8 mouse cellular contexts compared by ENCODE assay signal in genomic region chr6:85431274-85431841, GRCm38 (mm10). TPM values are rescaled to one million over a fixed set of nuclear protein-coding genes. Genes with fewer than 3 reads are reported as not detected.
DNase-seq lines count a peak whose midpoint lies in the region; ATAC-seq and TF ChIP-seq lines count a peak whose summit lies in the region.

No protein-coding gene starts in this region.

- H3K27ac ChIP-seq in kidney, embryonic 15.5 days = no peak overlapping the region
- H3K27ac ChIP-seq in bone marrow, adult 2 months (ENCODE audit: control insufficient read depth, insufficient read depth, low read depth, low read length, poor library complexity) = no peak overlapping the region
- no peak overlapping the region for H3K27ac ChIP-seq in hindbrain, embryonic 14.5 days
- H3K27ac ChIP-seq in midbrain, embryonic 15.5 days = no peak overlapping the region

- peaks cover 16% of the 10 kb centered on the region for H3K4me1 ChIP-seq in kidney, embryonic 15.5 days
- no peaks in the 10 kb centered on the region; the same call in 1 of the 2 replicates for H3K4me1 ChIP-seq in bone marrow, adult 2 months (ENCODE audit: control insufficient read depth, insufficient read depth, low read length)
- peaks cover 9% of the 10 kb centered on the region for H3K4me1 ChIP-seq in hindbrain, embryonic 14.5 days (replicated peaks; ENCODE audit: control insufficient read depth, insufficient read depth, low read length)
- H3K4me1 ChIP-seq in midbrain, embryonic 15.5 days = peaks cover 14% of the 10 kb centered on the region

- DNase-seq in kidney, adult 11 months = no peak
- DNase-seq in hindbrain, embryonic 14.5 days (ENCODE audit: low spot score) = no peak
- no peak for DNase-seq in frontal cortex, postnatal 36 days (ENCODE audit: low spot score in 2 of 2)
- no peak for DNase-seq in embryo, embryonic 9.5 days (ENCODE audit: extremely low spot score)
- no peak for DNase-seq in gastrocnemius, adult 8-10 months (ENCODE audit: low spot score in 2 of 2)

- TF ChIP-seq POLR2A in bone marrow, adult 2 months (IDR thresholded peaks at IDR 0.05; ENCODE audit: borderline replicate concordance, control insufficient read depth, low read depth, low read length) = no peak

- peak overlapping the region; percentile 92 for H3K4me3 ChIP-seq in kidney, embryonic 15.5 days (replicated peaks)
- H3K4me3 ChIP-seq in bone marrow, adult 2 months (replicated peaks; ENCODE audit: control insufficient read depth, low read depth, low read length) = peak overlapping the region; percentile 84
- peak overlapping the region; percentile 83 for H3K4me3 ChIP-seq in hindbrain, embryonic 14.5 days (replicated peaks; ENCODE audit: low read length)
- peak overlapping the region; percentile 96 for H3K4me3 ChIP-seq in midbrain, embryonic 15.5 days

- peaks cover 5% of the 10 kb centered on the region for H3K27me3 ChIP-seq in kidney, embryonic 15.5 days
- H3K27me3 ChIP-seq in hindbrain, embryonic 14.5 days (ENCODE audit: control insufficient read depth, insufficient read depth, low read length) = no peaks in the 10 kb centered on the region
- H3K27me3 ChIP-seq in midbrain, embryonic 15.5 days (replicated peaks) = no peaks in the 10 kb centered on the region

- H3K9me3 ChIP-seq in kidney, embryonic 15.5 days (replicated peaks) = no peaks in the 10 kb centered on the region
- no peaks in the 10 kb centered on the region for H3K9me3 ChIP-seq in hindbrain, embryonic 14.5 days (ENCODE audit: control insufficient read depth, low read length)
- no peaks in the 10 kb centered on the region for H3K9me3 ChIP-seq in midbrain, embryonic 15.5 days

- peak overlapping the region; percentile 76 for H3K4me2 ChIP-seq in kidney, embryonic 15.5 days
- H3K4me2 ChIP-seq in hindbrain, embryonic 14.5 days (replicated peaks) = peak overlapping the region; percentile 77
- peak overlapping the region; percentile 93 for H3K4me2 ChIP-seq in midbrain, embryonic 15.5 days

- H3K36me3 ChIP-seq in kidney, embryonic 15.5 days = no peaks in the 10 kb centered on the region
- H3K36me3 ChIP-seq in hindbrain, embryonic 14.5 days (replicated peaks; ENCODE audit: control insufficient read depth, insufficient read depth) = no peaks in the 10 kb centered on the region
- H3K36me3 ChIP-seq in midbrain, embryonic 15.5 days (replicated peaks) = no peaks in the 10 kb centered on the region

- no peak; the same call in none of the 2 replicates for ATAC-seq in kidney, embryonic 15.5 days (replicated peaks; ENCODE audit: low FRiP score)
- no peak; the same call in 1 of the 2 replicates for ATAC-seq in hindbrain, embryonic 14.5 days (ENCODE audit: low FRiP score)
- peak; percentile 82 for ATAC-seq in midbrain, embryonic 15.5 days (replicated peaks)

- WGBS in kidney, embryonic 15.5 days = 40% methylated on average over 8 of the region's 8 CpGs
- 49% methylated on average over 8 of the region's 8 CpGs for WGBS in bone marrow, adult 2 months
- WGBS in hindbrain, embryonic 14.5 days = 48% methylated on average over 8 of the region's 8 CpGs
- WGBS in midbrain, embryonic 15.5 days = 47% methylated on average over 8 of the region's 8 CpGs

- peak overlapping the region; percentile 86 for H3K9ac ChIP-seq in kidney, embryonic 15.5 days
- peak overlapping the region; percentile 72; the same call in 1 of the 2 replicates for H3K9ac ChIP-seq in hindbrain, embryonic 14.5 days
- peak overlapping the region; percentile 75 for H3K9ac ChIP-seq in midbrain, embryonic 15.5 days

- no peak for TF ChIP-seq CTCF in bone marrow, adult 2 months (IDR thresholded peaks at IDR 0.05; ENCODE audit: control insufficient read depth, insufficient read depth, low read length)

RNA-seq across cellular contexts. Expression of gene Smyd5, which starts 0.4 kb away (rescaled TPM):
- 69.3 and 75.1 TPM in 2 replicates for polyA plus RNA-seq in kidney, embryonic 15.5 days (2015; fragmentation: Nextera tagmentation; extraction: Ambion mirVana)
- polyA plus RNA-seq in bone marrow, adult 2 months (2011; ENCODE audit: insufficient read depth, insufficient read length, low replicate concordance, missing spikeins) = 7.3 and 8.1 TPM in 2 replicates
- 58.8 and 62.9 TPM in 2 replicates for polyA plus RNA-seq in hindbrain, embryonic 14.5 days (2014; fragmentation: Nextera tagmentation; extraction: Ambion mirVana)
- 67.6 and 73.2 TPM in 2 replicates for polyA plus RNA-seq in midbrain, embryonic 15.5 days (2015; fragmentation: Nextera tagmentation; extraction: Ambion mirVana)
- total RNA-seq in gastrocnemius, adult 8-10 months (2022) = 1 to 10 TPM; 8.4 to 9.6 (median 8.4) TPM

RNA-seq across cellular contexts. Expression of gene Noto, which starts 7.7 kb away (rescaled TPM):
- not detected in 2 replicates for polyA plus RNA-seq in kidney, embryonic 15.5 days (2015; fragmentation: Nextera tagmentation; extraction: Ambion mirVana)
- 2.0 TPM in 1 of 2 replicates, not detected in the other for polyA plus RNA-seq in bone marrow, adult 2 months (2011; ENCODE audit: insufficient read depth, insufficient read length, low replicate concordance, missing spikeins)
- polyA plus RNA-seq in hindbrain, embryonic 14.5 days (2014; fragmentation: Nextera tagmentation; extraction: Ambion mirVana) = not detected in 2 replicates
- not detected in 2 replicates for polyA plus RNA-seq in midbrain, embryonic 15.5 days (2015; fragmentation: Nextera tagmentation; extraction: Ambion mirVana)
- total RNA-seq in gastrocnemius, adult 8-10 months (2022) = not detected

RNA-seq across cellular contexts. Expression of gene Cct7, which starts 20.0 kb away (rescaled TPM):
- 543 and 552 TPM in 2 replicates for polyA plus RNA-seq in kidney, embryonic 15.5 days (2015; fragmentation: Nextera tagmentation; extraction: Ambion mirVana)
- polyA plus RNA-seq in bone marrow, adult 2 months (2011; ENCODE audit: insufficient read depth, insufficient read length, low replicate concordance, missing spikeins) = 87.1 and 97.5 TPM in 2 replicates
- 566 and 602 TPM in 2 replicates for polyA plus RNA-seq in hindbrain, embryonic 14.5 days (2014; fragmentation: Nextera tagmentation; extraction: Ambion mirVana)
- polyA plus RNA-seq in midbrain, embryonic 15.5 days (2015; fragmentation: Nextera tagmentation; extraction: Ambion mirVana) = 586 and 601 TPM in 2 replicates
- 100 to 1,000 TPM; 139 to 146 (median 144) TPM for total RNA-seq in gastrocnemius, adult 8-10 months (2022)

RNA-seq across cellular contexts. Expression of gene Pradc1, which starts 20.4 kb away (rescaled TPM):
- 37.2 and 38.3 TPM in 2 replicates for polyA plus RNA-seq in kidney, embryonic 15.5 days (2015; fragmentation: Nextera tagmentation; extraction: Ambion mirVana)
- 3.5 and 16.0 TPM in 2 replicates for polyA plus RNA-seq in bone marrow, adult 2 months (2011; ENCODE audit: insufficient read depth, insufficient read length, low replicate concordance, missing spikeins)
- polyA plus RNA-seq in hindbrain, embryonic 14.5 days (2014; fragmentation: Nextera tagmentation; extraction: Ambion mirVana) = 18.0 and 21.5 TPM in 2 replicates
- polyA plus RNA-seq in midbrain, embryonic 15.5 days (2015; fragmentation: Nextera tagmentation; extraction: Ambion mirVana) = 18.5 and 22.6 TPM in 2 replicates
- total RNA-seq in gastrocnemius, adult 8-10 months (2022) = 10 to 100 TPM; 14.5 to 17.2 (median 16.6) TPM

RNA-seq across cellular contexts. Expression of gene Rab11fip5, which starts 56.9 kb away (rescaled TPM):
- polyA plus RNA-seq in kidney, embryonic 15.5 days (2015; fragmentation: Nextera tagmentation; extraction: Ambion mirVana) = 12.1 and 13.8 TPM in 2 replicates
- 1.7 and 3.8 TPM in 2 replicates for polyA plus RNA-seq in bone marrow, adult 2 months (2011; ENCODE audit: insufficient read depth, insufficient read length, low replicate concordance, missing spikeins)
- polyA plus RNA-seq in hindbrain, embryonic 14.5 days (2014; fragmentation: Nextera tagmentation; extraction: Ambion mirVana) = 21.3 and 24.6 TPM in 2 replicates
- polyA plus RNA-seq in midbrain, embryonic 15.5 days (2015; fragmentation: Nextera tagmentation; extraction: Ambion mirVana) = 22.1 and 23.4 TPM in 2 replicates
- total RNA-seq in gastrocnemius, adult 8-10 months (2022) = 10 to 100 TPM; 23.8 to 35.6 (median 30.0) TPM
